Mouse (Mus musculus) embryonic facial prominence, embryonic 13.5 days (tissue): ENCODE data around the gene Gsto1. TPM values are rescaled to one million over a fixed set of nuclear protein-coding genes. Genes with fewer than 3 reads are reported as not detected.

Source experiments
- ATAC-seq: fragments of 200-750 bp; cut with Nextera tagmentation; 2 replicates; pipeline ENCODE4 v1.8.0; 2017; ENCODE audit warnings: low read depth; ENCODE audit not compliant: insufficient number of reproducible peaks, insufficient read depth, low FRiP score, low TSS enrichment
- H3K27ac ChIP-seq: fragments of 300-500 bp; sonication (generic); 2 replicates; pipeline ENCODE4 v1.5.1; 2015; ENCODE audit warnings: moderate library complexity, mild to moderate bottlenecking, inconsistent platforms
- H3K27me3 ChIP-seq: fragments of 300-500 bp; sonication (generic); 2 replicates; pipeline ENCODE4 v1.6.1; 2015; ENCODE audit warnings: mild to moderate bottlenecking, inconsistent platforms
- H3K36me3 ChIP-seq: fragments of 300-500 bp; sonication (generic); 2 replicates; pipeline ENCODE4 v1.6.1; 2015; ENCODE audit warnings: mild to moderate bottlenecking, inconsistent platforms
- H3K4me1 ChIP-seq: fragments of 300-500 bp; sonication (generic); 2 replicates; pipeline ENCODE4 v1.6.1; 2015; ENCODE audit warnings: inconsistent platforms
- H3K4me2 ChIP-seq: fragments of 300-500 bp; sonication (generic); 2 replicates; pipeline ENCODE4 v1.6.1; 2015; ENCODE audit warnings: moderate library complexity, mild to moderate bottlenecking, inconsistent platforms
- H3K4me3 ChIP-seq: fragments of 300-500 bp; sonication (generic); 2 replicates; pipeline ENCODE4 v1.5.1; 2015; ENCODE audit warnings: mild to moderate bottlenecking, inconsistent platforms
- H3K9ac ChIP-seq: fragments of 300-500 bp; sonication (generic); 2 replicates; pipeline ENCODE4 v1.6.1; 2015; ENCODE audit warnings: mild to moderate bottlenecking, inconsistent platforms
- H3K9me3 ChIP-seq: fragments of 300-500 bp; sonication (generic); 2 replicates; pipeline ENCODE4 v1.6.1; 2016; ENCODE audit warnings: inconsistent platforms
- WGBS: fragments of 180-500 bp; shearing (Covaris S2); methylation state at CpG from one replicate; pipeline ENCODE4 v1.1.7; 2015; ENCODE audit warnings: mixed read lengths; 5-methylcytosine and 5-hydroxymethylcytosine counted together
- polyA plus RNA-seq: library from polyadenylated mRNA; unstranded; fragments of >200 nt; fragmentation: Nextera tagmentation; extraction: Ambion mirVana; gene quantifications from 2 replicates; pipeline ENCODE4 v1.2.1, GENCODE M21; 2015

Gsto1 gene
- polyA plus RNA-seq, 1 experiment from 2014 or later: 149 TPM

GRCm38 (mm10) chr19:47910751-47911150, 56.0 kb downstream of the Gsto1 start:
- ATAC-seq: no peak
- 0 out of 2 replicates have a peak overlapping the region, but pooled peaks have one; percentile 97 for H3K27ac ChIP-seq
- 0 out of 2 replicates have a peak, but pooled peaks cover 14% of the 10 kb centered on the region for H3K36me3 ChIP-seq
- H3K9ac ChIP-seq: no peak overlapping the region
- WGBS: 89% methylated on average over 4 of the region's 4 CpGs
- peaks cover 32% of the 10 kb centered on the region for H3K4me1 ChIP-seq
- H3K4me2 ChIP-seq: no peak overlapping the region
- H3K9me3 ChIP-seq: no peaks in the 10 kb centered on the region
- no peak overlapping the region for H3K4me3 ChIP-seq
- no peaks in the 10 kb centered on the region for H3K27me3 ChIP-seq

DNA sequence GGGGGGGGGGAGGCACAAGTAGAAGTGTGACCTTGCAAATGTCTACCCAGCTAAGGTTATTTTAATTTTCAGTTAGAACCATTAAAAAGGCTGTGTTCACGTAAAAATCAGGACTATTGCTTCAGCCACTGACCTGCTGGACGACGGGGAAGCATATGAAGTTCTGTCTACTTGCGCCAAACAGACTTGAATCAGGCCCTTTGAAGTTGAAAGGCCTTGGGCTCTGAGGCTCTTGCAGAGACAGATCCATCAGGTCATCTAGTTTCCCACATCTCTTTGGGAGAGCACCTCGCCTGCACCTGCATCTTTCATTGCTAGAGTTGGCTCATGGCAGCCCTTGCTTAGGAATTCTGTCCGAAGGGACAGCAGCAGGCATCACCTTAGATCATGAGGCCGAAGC, 58.6 kb downstream of the Gsto1 start:
- ATAC-seq: no peak
- Histone ChIP-seq H3K4me1 (peaks cover 52% of the 10 kb centered on the region), H3K9me3 (no peaks in the 10 kb centered on the region), H3K4me2 (no peak overlapping the region), H3K4me3 (no peak overlapping the region), H3K36me3 (0 out of 2 replicates have a peak, but pooled peaks cover 14% of the 10 kb centered on the region), H3K9ac (no peak overlapping the region), H3K27me3 (no peaks in the 10 kb centered on the region), H3K27ac (no peak overlapping the region)
- WGBS: 80% methylated on average over 7 of the region's 7 CpGs

GRCm38 (mm10) chr19:47914191-47914590, 59.4 kb downstream of the Gsto1 start:
- H3K27me3 ChIP-seq: no peaks in the 10 kb centered on the region
- H3K9ac ChIP-seq: no peak overlapping the region
- no peak overlapping the region for H3K4me2 ChIP-seq
- H3K27ac ChIP-seq: no peak overlapping the region
- H3K4me1 ChIP-seq: peaks cover 45% of the 10 kb centered on the region
- no peak overlapping the region for H3K4me3 ChIP-seq
- H3K36me3 ChIP-seq: 0 out of 2 replicates have a peak, but pooled peaks cover 14% of the 10 kb centered on the region
- no peaks in the 10 kb centered on the region for H3K9me3 ChIP-seq
- ATAC-seq: no peak
- 88% methylated on average over 4 of the region's 4 CpGs for WGBS

Other genes starting within 250 kb of the Gsto1 start
- gene Col17a1, start 162.9 kb upstream of the Gsto1 start, polyA plus RNA-seq: 22.9 and 26.3 TPM in 2 replicates
- 283 and 318 TPM in 2 replicates for gene Sfr1, start 123.3 kb upstream of the Gsto1 start, polyA plus RNA-seq
- 1.5 and 2.4 TPM in 2 replicates for gene Gsto2, start 10.6 kb downstream of the Gsto1 start, polyA plus RNA-seq
- gene Cfap43, start 64.3 kb downstream of the Gsto1 start, polyA plus RNA-seq: 0.20 and 0.29 TPM in 2 replicates
- 14.4 and 16.5 TPM in 2 replicates for gene Itprip, start 64.3 kb downstream of the Gsto1 start, polyA plus RNA-seq
- 0.17 and 0.39 TPM in 2 replicates for gene Cfap58, start 82.7 kb downstream of the Gsto1 start, polyA plus RNA-seq